Mouse (Mus musculus) kidney, adult 2 months (tissue): ENCODE measurements around the gene Psmd9. TPM values are rescaled to one million over a fixed set of nuclear protein-coding genes. Genes with fewer than 3 reads are reported as not detected.

ENCODE experiments used
- DNase-seq: peaks from one replicate; pipeline ENCODE4 v3.0.0; 2021
- H3K27ac ChIP-seq: fragments of 200-500 bp; 2 replicates; pipeline ENCODE4 v1.5.1; 2012; ENCODE audit warnings: low read depth, low read length, control low read depth, inconsistent platforms; ENCODE audit not compliant: insufficient read depth
- H3K27me3 ChIP-seq: fragments of 200-500 bp; replicated peaks from 2 replicates; pipeline ENCODE4 v1.6.1; 2012; ENCODE audit warnings: mild to moderate bottlenecking, moderate library complexity, low read length, inconsistent platforms; ENCODE audit not compliant: control insufficient read depth, insufficient read depth
- H3K36me3 ChIP-seq: fragments of 200-500 bp; 2 replicates; pipeline ENCODE4 v1.6.1; 2012; ENCODE audit warnings: mild to moderate bottlenecking, moderate library complexity, low read length, inconsistent platforms; ENCODE audit not compliant: control insufficient read depth, insufficient read depth
- H3K4me1 ChIP-seq: fragments of 200-500 bp; 2 replicates; pipeline ENCODE4 v1.6.1; 2011; ENCODE audit warnings: low read length; ENCODE audit not compliant: control insufficient read depth, insufficient read depth
- H3K4me3 ChIP-seq: fragments of 200-500 bp; 2 replicates; pipeline ENCODE4 v1.5.1; 2011; ENCODE audit warnings: mild to moderate bottlenecking, low read depth, low read length, control low read depth; ENCODE audit not compliant: insufficient read depth
- CTCF ChIP-seq: fragments of 200-500 bp; conservative IDR thresholded peaks from 2 replicates; pipeline ENCODE4 v1.5.1; 2011; ENCODE audit warnings: low read depth, mild to moderate bottlenecking, control low read depth, low read length, moderate library complexity, mixed read lengths; ENCODE audit not compliant: insufficient read depth, insufficient read length
- POLR2A ChIP-seq: fragments of 200-500 bp; IDR thresholded peaks from one replicate; pipeline ENCODE4 v1.6.1; 2011; ENCODE audit warnings: low read depth, low read length, control low read depth
- WGBS: fragments of 180-500 bp; shearing (Covaris S2); methylation state at CpG from one replicate; pipeline ENCODE4 v1.1.7; 2018; 5-methylcytosine and 5-hydroxymethylcytosine counted together
- polyA plus RNA-seq: library from polyadenylated mRNA; depleted of rRNA; stranded (reverse); fragments of >200 nt; gene quantifications from 2 replicates; pipeline ENCODE4 v1.2.3, GENCODE M21; 2012

Gene Psmd9
- polyA plus RNA-seq, 1 experiment, result 35.1 TPM

DNA sequence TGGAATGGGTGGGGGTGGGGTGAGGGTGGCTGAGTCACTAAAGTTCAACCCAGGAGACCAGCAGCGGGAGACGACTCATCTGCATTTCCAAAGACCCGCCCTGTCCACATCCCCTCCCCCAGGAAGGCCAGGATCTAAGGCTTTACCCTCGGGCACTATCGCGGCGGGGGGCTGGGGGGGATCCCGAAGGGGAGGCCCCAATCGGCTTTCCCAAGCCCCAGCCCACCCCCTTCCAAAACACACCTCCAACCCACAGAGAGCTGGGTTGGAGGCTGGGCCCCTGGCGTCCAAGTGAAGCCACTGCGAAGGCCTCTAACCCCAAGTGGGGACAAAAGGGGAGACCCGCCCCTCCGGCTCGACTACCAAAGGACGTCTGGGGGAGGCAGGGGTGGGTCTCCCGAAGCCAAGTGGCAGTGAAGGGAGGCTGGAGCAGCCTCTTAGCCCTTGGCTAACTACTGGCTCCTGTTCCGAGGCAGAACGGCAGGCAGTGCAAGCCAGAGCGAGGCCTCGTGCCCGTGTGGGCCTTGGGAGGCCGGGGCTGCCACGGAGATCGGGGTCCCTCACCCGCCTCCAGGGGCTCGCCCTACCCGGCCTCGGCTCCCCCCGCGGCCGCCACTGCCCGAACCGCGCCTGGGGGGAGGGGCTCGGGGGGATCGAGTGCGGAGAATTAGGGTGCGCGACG lies 30.8 kb upstream of the Psmd9 start:
- peak overlapping the region; percentile 63 for H3K4me3 ChIP-seq
- TF ChIP-seq POLR2A (peak; percentile 48), CTCF (no peak)
- under 1% methylated on average over 39 of the region's 40 CpGs for WGBS
- peaks cover 3% of the 10 kb centered on the region; the same call in 1 of the 2 replicates for H3K36me3 ChIP-seq
- peaks cover 28% of the 10 kb centered on the region for H3K4me1 ChIP-seq
- H3K27me3 ChIP-seq, result no peaks in the 10 kb centered on the region
- H3K27ac ChIP-seq, result peak overlapping the region; percentile 99
- DNase-seq, result peak; percentile 89

GRCm38 (mm10) chr5:123138953-123139721 lies 30.1 kb upstream of the Psmd9 start:
- TF ChIP-seq POLR2A (peak; percentile 73), CTCF (no peak)
- Histone ChIP-seq H3K4me3 (peak overlapping the region; percentile 63), H3K27me3 (no peaks in the 10 kb centered on the region), H3K27ac (peak overlapping the region; percentile 99), H3K36me3 (no peaks in the 10 kb centered on the region; the same call in 1 of the 2 replicates), H3K4me1 (peaks cover 30% of the 10 kb centered on the region)
- WGBS, result under 1% methylated on average over 39 of the region's 39 CpGs
- DNase-seq, result peak; percentile 93

GRCm38 (mm10) chr5:123139722-123140627 lies 29.2 kb upstream of the Psmd9 start:
- Histone ChIP-seq H3K27me3 (no peaks in the 10 kb centered on the region), H3K27ac (peak overlapping the region; percentile 99), H3K36me3 (no peaks in the 10 kb centered on the region; the same call in 1 of the 2 replicates), H3K4me1 (peaks cover 28% of the 10 kb centered on the region), H3K4me3 (peak overlapping the region; percentile 63)
- TF ChIP-seq CTCF (no peak), POLR2A (no peak)
- DNase-seq, result peak; percentile 48
- 2% methylated on average over 28 of the region's 28 CpGs for WGBS

- peaks cover 20% of the 10 kb centered on the region for H3K4me1 ChIP-seq
- no peaks in the 10 kb centered on the region for H3K27me3 ChIP-seq
- peak overlapping the region; percentile 96 for H3K27ac ChIP-seq
- H3K36me3 ChIP-seq, result no peaks in the 10 kb centered on the region; the same call in 1 of the 2 replicates
- peak; percentile 97 for DNase-seq
- H3K4me3 ChIP-seq, result peak overlapping the region; percentile 57
- no peak for TF ChIP-seq CTCF
- peak; percentile 48 for TF ChIP-seq POLR2A
- WGBS, result under 1% methylated on average over 31 of the region's 31 CpGs
Measured at GRCm38 (mm10) chr5:123140694-123141554, 28.3 kb upstream of the Psmd9 start.

DNA sequence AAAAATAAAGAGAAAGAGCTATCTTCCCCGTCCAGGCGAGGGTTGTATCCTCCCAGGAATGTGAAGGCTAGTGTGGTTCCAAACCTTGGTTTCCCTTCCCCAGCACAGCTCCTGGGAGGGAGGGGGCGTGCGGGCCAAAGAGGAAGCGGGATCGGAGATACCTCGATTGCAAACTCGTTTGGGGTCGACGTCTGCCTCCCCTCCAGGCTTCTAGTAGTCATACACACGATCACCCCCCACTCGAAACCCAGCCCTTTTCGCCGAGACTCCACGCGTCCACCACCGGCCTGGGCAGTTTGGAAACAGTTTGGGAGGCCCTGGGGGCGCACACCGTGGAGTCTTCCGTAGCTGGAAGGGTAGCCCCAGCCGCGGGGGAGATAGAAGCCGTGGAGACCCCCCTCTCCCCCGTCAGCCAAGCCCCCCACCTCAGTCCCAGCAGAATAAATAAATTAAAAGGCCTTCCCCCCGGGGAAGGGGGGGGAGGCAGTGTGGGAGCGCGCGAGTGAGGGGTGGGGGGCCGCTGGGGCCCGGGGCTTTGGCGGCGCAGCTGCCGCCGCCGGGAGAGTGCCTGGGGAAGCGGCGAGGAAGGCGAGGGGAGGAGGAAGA lies 27.6 kb upstream of the Psmd9 start:
- peaks cover 16% of the 10 kb centered on the region for H3K4me1 ChIP-seq
- H3K36me3 ChIP-seq, result no peaks in the 10 kb centered on the region; the same call in 1 of the 2 replicates
- no peak for DNase-seq
- TF ChIP-seq POLR2A, result no peak
- no peak for TF ChIP-seq CTCF
- H3K4me3 ChIP-seq, result peak overlapping the region; percentile 57
- under 1% methylated on average over 37 of the region's 38 CpGs for WGBS
- H3K27ac ChIP-seq, result peak overlapping the region; percentile 96
- no peaks in the 10 kb centered on the region for H3K27me3 ChIP-seq
